Mouse (Mus musculus): ENCODE results near the gene Arv1. TPM values are rescaled to one million over a fixed set of nuclear protein-coding genes. Genes with fewer than 3 reads are reported as not detected.

Arv1 gene
- polyA plus RNA-seq, 2 experiments, result 4.2 to 6.0 TPM

GRCm38 (mm10) chr8:124678246-124678645 is 43.7 kb upstream of the Arv1 start:
- ATAC-seq (ENCODE audit: insufficient read depth) (no peak), DNase-seq (ENCODE audit: low read depth in 3 of 3, low spot score in 3 of 3) (no peak)
- no peaks in the 10 kb centered on the region for H3K9me3 ChIP-seq (ENCODE audit: control insufficient read depth, low read length)
- H3K36me3 ChIP-seq (replicated peaks; ENCODE audit: control insufficient read depth, insufficient read depth, low read depth), result peaks cover 2% of the 10 kb centered on the region; the same call in 1 of the 2 replicates
- H3K27ac ChIP-seq, result no peak overlapping the region
- no peak overlapping the region for H3K9ac ChIP-seq (replicated peaks)
- H3K4me1 ChIP-seq (replicated peaks; ENCODE audit: control insufficient read depth in 2 of 2, insufficient read depth in 2 of 2, low read length in 1 of 2), result no peaks in the 10 kb centered on the region
- H3K4me3 ChIP-seq (ENCODE audit: insufficient read depth in 1 of 2, low read depth in 2 of 2, low read length in 2 of 2), result no peak overlapping the region
- 80% methylated on average over 13 of the region's 13 CpGs for WGBS (ENCODE audit: insufficient replicate concordance)
- TF ChIP-seq EP300 (IDR thresholded peaks at IDR 0.05; ENCODE audit: low read depth), result no peak
- TF ChIP-seq CTCF (IDR thresholded peaks at IDR 0.05; ENCODE audit: low read depth), result no peak
- no peak overlapping the region for H3K4me2 ChIP-seq (ENCODE audit: low read depth)
- no peaks in the 10 kb centered on the region for H3K27me3 ChIP-seq (ENCODE audit: control insufficient read depth, insufficient read depth, low read length)

GRCm38 (mm10) chr8:124681077-124681791 is 40.7 kb upstream of the Arv1 start:
- Histone ChIP-seq H3K4me2 (ENCODE audit: low read depth) (no peak overlapping the region), H3K4me3 (ENCODE audit: insufficient read depth in 1 of 2, low read depth in 2 of 2, low read length in 2 of 2) (no peak overlapping the region), H3K27me3 (ENCODE audit: control insufficient read depth, insufficient read depth, low read length) (no peaks in the 10 kb centered on the region), H3K36me3 (replicated peaks; ENCODE audit: control insufficient read depth, insufficient read depth, low read depth) (peaks cover 5% of the 10 kb centered on the region; the same call in 1 of the 2 replicates), H3K9me3 (ENCODE audit: control insufficient read depth, low read length) (no peaks in the 10 kb centered on the region), H3K9ac (replicated peaks) (no peak overlapping the region), H3K4me1 (replicated peaks; ENCODE audit: control insufficient read depth in 2 of 2, insufficient read depth in 2 of 2, low read length in 1 of 2) (no peaks in the 10 kb centered on the region), H3K27ac (no peak overlapping the region)
- WGBS (ENCODE audit: insufficient replicate concordance), result 86% methylated on average over 10 of the region's 10 CpGs
- ATAC-seq (ENCODE audit: insufficient read depth) (no peak), DNase-seq (ENCODE audit: low read depth in 3 of 3, low spot score in 3 of 3) (no peak)
- TF ChIP-seq CTCF (IDR thresholded peaks at IDR 0.05; ENCODE audit: low read depth) (no peak), EP300 (IDR thresholded peaks at IDR 0.05; ENCODE audit: low read depth) (no peak)

DNA sequence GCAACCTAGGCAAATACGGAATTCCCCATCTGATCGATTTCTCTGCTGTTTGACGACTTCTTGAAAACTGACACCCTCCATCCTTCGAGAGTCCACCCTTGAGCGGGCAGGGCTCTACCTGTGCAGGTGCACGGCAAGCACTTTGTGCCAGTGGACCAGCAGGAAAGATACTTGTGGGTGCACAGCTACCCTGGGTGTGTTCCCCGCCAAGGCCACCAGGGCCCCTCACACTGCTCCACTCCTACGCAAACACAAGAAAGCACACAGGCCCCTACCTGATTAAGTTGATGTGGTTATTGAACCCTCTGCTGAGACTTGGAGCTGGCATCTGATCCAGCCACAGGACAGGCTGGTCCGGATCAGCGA is 40.2 kb upstream of the Arv1 start:
- no peak overlapping the region for H3K9ac ChIP-seq (replicated peaks)
- H3K9me3 ChIP-seq (ENCODE audit: control insufficient read depth, low read length), result no peaks in the 10 kb centered on the region
- no peak overlapping the region for H3K27ac ChIP-seq
- DNase-seq (ENCODE audit: low read depth in 3 of 3, low spot score in 3 of 3), result no peak
- H3K4me3 ChIP-seq (ENCODE audit: insufficient read depth in 1 of 2, low read depth in 2 of 2, low read length in 2 of 2), result no peak overlapping the region
- H3K4me1 ChIP-seq (replicated peaks; ENCODE audit: control insufficient read depth in 2 of 2, insufficient read depth in 2 of 2, low read length in 1 of 2), result no peaks in the 10 kb centered on the region
- no peaks in the 10 kb centered on the region for H3K27me3 ChIP-seq (ENCODE audit: control insufficient read depth, insufficient read depth, low read length)
- WGBS (ENCODE audit: insufficient replicate concordance), result 83% methylated on average over 10 of the region's 10 CpGs
- H3K4me2 ChIP-seq (ENCODE audit: low read depth), result no peak overlapping the region
- no peak for ATAC-seq (ENCODE audit: insufficient read depth)
- TF ChIP-seq EP300 (IDR thresholded peaks at IDR 0.05; ENCODE audit: low read depth), result no peak
- no peak for TF ChIP-seq CTCF (IDR thresholded peaks at IDR 0.05; ENCODE audit: low read depth)
- H3K36me3 ChIP-seq (replicated peaks; ENCODE audit: control insufficient read depth, insufficient read depth, low read depth), result peaks cover 5% of the 10 kb centered on the region; the same call in 1 of the 2 replicates

DNA sequence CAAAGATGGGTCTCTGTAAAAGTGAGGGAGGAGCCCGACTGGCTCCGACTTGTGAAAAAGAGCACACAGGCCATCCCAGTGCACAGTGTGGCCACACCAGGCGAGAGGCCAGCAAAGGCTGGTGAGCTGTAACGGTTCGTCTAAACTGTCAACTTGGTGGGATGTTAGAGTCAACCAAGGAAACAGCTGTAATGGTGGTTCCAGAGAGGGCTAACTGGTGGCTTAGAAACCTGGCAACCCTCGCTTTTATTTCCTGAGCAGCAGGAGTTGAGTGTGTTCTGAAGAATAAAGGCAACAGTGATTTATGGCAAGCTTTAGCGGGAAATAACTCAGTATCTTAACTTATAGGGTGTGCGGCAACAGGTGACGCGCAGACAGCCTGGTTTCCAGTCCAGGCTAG is 39.7 kb upstream of the Arv1 start:
- no peak for ATAC-seq (ENCODE audit: insufficient read depth)
- DNase-seq (ENCODE audit: low read depth in 3 of 3, low spot score in 3 of 3), result no peak
- H3K4me2 ChIP-seq (ENCODE audit: low read depth), result no peak overlapping the region
- H3K27me3 ChIP-seq (ENCODE audit: control insufficient read depth, insufficient read depth, low read length), result no peaks in the 10 kb centered on the region
- no peak overlapping the region for H3K9ac ChIP-seq (replicated peaks)
- H3K9me3 ChIP-seq (ENCODE audit: control insufficient read depth, low read length), result no peaks in the 10 kb centered on the region
- H3K4me1 ChIP-seq (replicated peaks; ENCODE audit: control insufficient read depth in 2 of 2, insufficient read depth in 2 of 2, low read length in 1 of 2), result no peaks in the 10 kb centered on the region
- H3K27ac ChIP-seq, result no peak overlapping the region
- peaks cover 5% of the 10 kb centered on the region; the same call in 1 of the 2 replicates for H3K36me3 ChIP-seq (replicated peaks; ENCODE audit: control insufficient read depth, insufficient read depth, low read depth)
- no peak for TF ChIP-seq EP300 (IDR thresholded peaks at IDR 0.05; ENCODE audit: low read depth)
- TF ChIP-seq CTCF (IDR thresholded peaks at IDR 0.05; ENCODE audit: low read depth), result no peak
- H3K4me3 ChIP-seq (ENCODE audit: insufficient read depth in 1 of 2, low read depth in 2 of 2, low read length in 2 of 2), result no peak overlapping the region
- WGBS (ENCODE audit: insufficient replicate concordance), result 84% methylated on average over 10 of the region's 10 CpGs

DNA sequence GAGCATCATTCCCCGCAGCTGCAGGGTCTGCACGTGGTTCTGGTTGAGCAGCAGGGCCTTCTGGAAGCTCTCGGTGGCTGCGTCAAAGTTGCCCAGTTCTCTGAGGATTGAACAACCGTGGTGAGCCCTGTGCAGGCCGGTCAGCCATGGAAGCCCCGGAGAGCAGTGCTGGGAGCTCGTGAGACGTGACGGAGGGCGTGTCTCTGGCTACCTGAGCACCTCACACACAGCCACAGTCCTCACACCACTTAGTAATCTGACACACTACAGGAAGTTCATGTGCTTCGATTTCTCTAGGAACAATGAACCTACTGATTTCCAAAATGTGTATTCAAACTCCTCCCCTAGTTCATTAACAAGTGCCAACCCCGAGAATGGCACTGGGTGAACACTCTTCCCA is 33.0 kb upstream of the Arv1 start:
- Histone ChIP-seq H3K27ac (no peak overlapping the region), H3K4me1 (replicated peaks; ENCODE audit: control insufficient read depth in 2 of 2, insufficient read depth in 2 of 2, low read length in 1 of 2) (no peaks in the 10 kb centered on the region), H3K4me3 (ENCODE audit: insufficient read depth in 1 of 2, low read depth in 2 of 2, low read length in 2 of 2) (no peak overlapping the region), H3K4me2 (ENCODE audit: low read depth) (no peak overlapping the region), H3K36me3 (replicated peaks; ENCODE audit: control insufficient read depth, insufficient read depth, low read depth) (no peaks in the 10 kb centered on the region), H3K27me3 (ENCODE audit: control insufficient read depth, insufficient read depth, low read length) (no peaks in the 10 kb centered on the region), H3K9me3 (ENCODE audit: control insufficient read depth, low read length) (no peaks in the 10 kb centered on the region), H3K9ac (replicated peaks) (no peak overlapping the region)
- DNase-seq (ENCODE audit: low read depth in 3 of 3, low spot score in 3 of 3), result no peak
- TF ChIP-seq EP300 (IDR thresholded peaks at IDR 0.05; ENCODE audit: low read depth) (no peak), CTCF (IDR thresholded peaks at IDR 0.05; ENCODE audit: low read depth) (no peak)
- WGBS (ENCODE audit: insufficient replicate concordance), result 81% methylated on average over 13 of the region's 13 CpGs
- no peak for ATAC-seq (ENCODE audit: insufficient read depth)
